Mouse (Mus musculus) stomach, embryonic 16.5 days (tissue): ENCODE results near the gene Aldoc. TPM values are rescaled to one million over a fixed set of nuclear protein-coding genes. Genes with fewer than 3 reads are reported as not detected.

Experiments
- ATAC-seq: fragments of 200-750 bp; cut with Nextera tagmentation; 2 replicates; pipeline ENCODE4 v1.8.0; 2017; ENCODE audit warnings: moderate number of reproducible peaks, moderate TSS enrichment; ENCODE audit not compliant: insufficient read depth, low FRiP score
- H3K27ac ChIP-seq: fragments of 300-500 bp; sonication (generic); 2 replicates; pipeline ENCODE4 v1.5.1; 2014; ENCODE audit warnings: low read length
- H3K27me3 ChIP-seq: fragments of 300-500 bp; sonication (generic); 2 replicates; pipeline ENCODE4 v1.6.1; 2014; ENCODE audit warnings: low read length, control low read depth, mixed read lengths; ENCODE audit not compliant: control insufficient read depth, insufficient read depth
- H3K36me3 ChIP-seq: fragments of 300-500 bp; sonication (generic); 2 replicates; pipeline ENCODE4 v1.6.1; 2014; ENCODE audit warnings: low read length; ENCODE audit not compliant: control insufficient read depth, insufficient read depth
- H3K4me1 ChIP-seq: fragments of 300-500 bp; sonication (generic); 2 replicates; pipeline ENCODE4 v1.6.1; 2014; ENCODE audit warnings: low read length, control low read depth, mixed read lengths; ENCODE audit not compliant: control insufficient read depth, insufficient read depth
- H3K4me2 ChIP-seq: fragments of 300-500 bp; sonication (generic); 2 replicates; pipeline ENCODE4 v1.6.1; 2014; ENCODE audit warnings: low read depth, low read length, mixed read lengths
- H3K4me3 ChIP-seq: fragments of 300-500 bp; sonication (generic); replicated peaks from 2 replicates; pipeline ENCODE4 v1.5.1; 2014; ENCODE audit warnings: mild to moderate bottlenecking, low read length
- H3K9ac ChIP-seq: fragments of 300-500 bp; sonication (generic); 2 replicates; pipeline ENCODE4 v1.6.1; 2014; ENCODE audit warnings: low read length
- H3K9me3 ChIP-seq: fragments of 300-500 bp; sonication (generic); replicated peaks from 2 replicates; pipeline ENCODE4 v1.6.1; 2016; ENCODE audit warnings: low read length, control low read depth; ENCODE audit not compliant: control insufficient read depth
- WGBS: fragments of 180-500 bp; shearing (Covaris S2); extraction: QIAGEN DNeasy Blood & Tissue Kit; methylation state at CpG from one replicate; pipeline ENCODE4 v1.1.7; 2014; 5-methylcytosine and 5-hydroxymethylcytosine counted together
- polyA plus RNA-seq: library from polyadenylated mRNA; unstranded; fragments of >200 nt; fragmentation: Nextera tagmentation; extraction: Ambion mirVana; gene quantifications from 2 replicates; pipeline ENCODE4 v1.2.1, GENCODE M21; 2015

Aldoc gene
- polyA plus RNA-seq, 1 experiment from 2014 or later = 25.6 TPM

- H3K9ac ChIP-seq = peak overlapping the region; percentile 93
- peak overlapping the region; percentile 83 for H3K4me3 ChIP-seq
- peak overlapping the region; percentile 85 for H3K27ac ChIP-seq
- peaks cover 40% of the 10 kb centered on the region for H3K4me1 ChIP-seq
- no peaks in the 10 kb centered on the region for H3K27me3 ChIP-seq
- peak overlapping the region; percentile 92 for H3K4me2 ChIP-seq
- ATAC-seq = no peak
- 59% methylated on average over 6 of the region's 6 CpGs for WGBS
- H3K9me3 ChIP-seq = no peaks in the 10 kb centered on the region
- 0 out of 2 replicates have a peak, but pooled peaks cover 4% of the 10 kb centered on the region for H3K36me3 ChIP-seq
Measured at GRCm38 (mm10) chr11:78344328-78344889, 21.6 kb downstream of the Aldoc start.

- 0 out of 2 replicates have a peak, but pooled peaks have one; percentile 11 for ATAC-seq
- peak overlapping the region; percentile 83; the same call in 1 of the 2 replicates for H3K4me3 ChIP-seq
Measured at GRCm38 (mm10) chr11:78344890-78345715, 22.3 kb downstream of the Aldoc start.

GRCm38 (mm10) chr11:78345801-78346200, 23.0 kb downstream of the Aldoc start:
- Histone ChIP-seq H3K4me2 (0 out of 2 replicates have a peak overlapping the region, but pooled peaks have one; percentile 23), H3K4me1 (peaks cover 44% of the 10 kb centered on the region), H3K27ac (peak overlapping the region; percentile 45; the same call in 1 of the 2 replicates), H3K27me3 (no peaks in the 10 kb centered on the region), H3K4me3 (no peak overlapping the region), H3K9me3 (no peaks in the 10 kb centered on the region), H3K36me3 (0 out of 2 replicates have a peak, but pooled peaks cover 4% of the 10 kb centered on the region), H3K9ac (peak overlapping the region; percentile 49)
- ATAC-seq = no peak
- 73% methylated on average over 7 of the region's 7 CpGs for WGBS

More at GRCm38 (mm10) chr11:78344890-78345715, 22.3 kb downstream of the Aldoc start:
- Histone ChIP-seq H3K9ac (peak overlapping the region; percentile 49), H3K4me1 (peaks cover 44% of the 10 kb centered on the region), H3K36me3 (0 out of 2 replicates have a peak, but pooled peaks cover 4% of the 10 kb centered on the region), H3K27ac (peak overlapping the region; percentile 45; the same call in 1 of the 2 replicates), H3K4me2 (peak overlapping the region; percentile 92), H3K27me3 (no peaks in the 10 kb centered on the region), H3K9me3 (no peaks in the 10 kb centered on the region)
- WGBS = 39% methylated on average over 8 of the region's 8 CpGs

- ATAC-seq = no peak
- peaks cover 44% of the 10 kb centered on the region for H3K4me1 ChIP-seq
- no peak overlapping the region; the same call in 1 of the 2 replicates for H3K9ac ChIP-seq
- 0 out of 2 replicates have a peak, but pooled peaks cover 4% of the 10 kb centered on the region for H3K36me3 ChIP-seq
- 0 out of 2 replicates have a peak overlapping the region, but pooled peaks have one; percentile 23 for H3K4me2 ChIP-seq
- H3K27ac ChIP-seq = no peak overlapping the region
- H3K4me3 ChIP-seq = no peak overlapping the region
- no peaks in the 10 kb centered on the region for H3K27me3 ChIP-seq
- no peaks in the 10 kb centered on the region for H3K9me3 ChIP-seq
- 73% methylated on average over 6 of the region's 6 CpGs for WGBS
Measured at GRCm38 (mm10) chr11:78346326-78347069, 23.7 kb downstream of the Aldoc start.

- H3K9ac ChIP-seq = no peak overlapping the region; the same call in 1 of the 2 replicates
- no peak overlapping the region for H3K4me2 ChIP-seq
- WGBS = 86% methylated on average over 10 of the region's 10 CpGs
- no peaks in the 10 kb centered on the region for H3K9me3 ChIP-seq
- no peak for ATAC-seq
- 0 out of 2 replicates have a peak, but pooled peaks cover 4% of the 10 kb centered on the region for H3K36me3 ChIP-seq
- H3K27ac ChIP-seq = no peak overlapping the region
- H3K4me1 ChIP-seq = peaks cover 44% of the 10 kb centered on the region
- no peaks in the 10 kb centered on the region for H3K27me3 ChIP-seq
- H3K4me3 ChIP-seq = no peak overlapping the region
Measured at GRCm38 (mm10) chr11:78347070-78347754, 24.4 kb downstream of the Aldoc start.

- no peak overlapping the region for H3K27ac ChIP-seq
- H3K27me3 ChIP-seq = no peaks in the 10 kb centered on the region
- no peak overlapping the region for H3K9ac ChIP-seq
- H3K4me2 ChIP-seq = no peak overlapping the region
- no peak overlapping the region for H3K4me3 ChIP-seq
- peaks cover 41% of the 10 kb centered on the region for H3K4me1 ChIP-seq
- H3K36me3 ChIP-seq = 0 out of 2 replicates have a peak, but pooled peaks cover 4% of the 10 kb centered on the region
- WGBS = 68% methylated on average over 9 of the region's 9 CpGs
- ATAC-seq = no peak
- no peaks in the 10 kb centered on the region for H3K9me3 ChIP-seq
Measured at GRCm38 (mm10) chr11:78347908-78348307, 25.1 kb downstream of the Aldoc start.

GRCm38 (mm10) chr11:78348474-78348873, 25.7 kb downstream of the Aldoc start:
- Histone ChIP-seq H3K9me3 (no peaks in the 10 kb centered on the region), H3K4me3 (no peak overlapping the region), H3K4me2 (no peak overlapping the region), H3K4me1 (peaks cover 39% of the 10 kb centered on the region), H3K36me3 (0 out of 2 replicates have a peak, but pooled peaks cover 4% of the 10 kb centered on the region), H3K27ac (no peak overlapping the region), H3K27me3 (no peaks in the 10 kb centered on the region), H3K9ac (no peak overlapping the region)
- no peak for ATAC-seq
- 43% methylated on average over 7 of the region's 7 CpGs for WGBS
